Mouse (Mus musculus) myocyte (in vitro differentiated cells): ENCODE results near the gene Lrmda. TPM values are rescaled to one million over a fixed set of nuclear protein-coding genes. Genes with fewer than 3 reads are reported as not detected.

Experiments used
- H3K27me3 ChIP-seq: one replicate; pipeline ENCODE4 v1.6.1; 2011; ENCODE audit not compliant: control insufficient read depth, insufficient read depth, insufficient read length
- H3K36me3 ChIP-seq: one replicate; pipeline ENCODE4 v1.6.1; 2011; ENCODE audit not compliant: control insufficient read depth, insufficient read depth
- H3K4me2 ChIP-seq: one replicate; pipeline ENCODE4 v1.6.1; 2011; ENCODE audit warnings: low read depth, control low read depth
- H3K4me3 ChIP-seq: one replicate; pipeline ENCODE4 v1.5.1; 2011; ENCODE audit warnings: mild to moderate bottlenecking, control low read depth, moderate library complexity
- H3K79me2 ChIP-seq: one replicate; pipeline ENCODE4 v1.6.1; 2011; ENCODE audit not compliant: control insufficient read depth, insufficient read depth
- H3ac ChIP-seq: one replicate; pipeline ENCODE4 v1.6.1; 2011; ENCODE audit not compliant: control insufficient read depth, insufficient read length
- CEBPB ChIP-seq: IDR thresholded peaks from 2 replicates; pipeline ENCODE4 v1.6.1; 2011; ENCODE audit warnings: mild to moderate bottlenecking, moderate library complexity; ENCODE audit not compliant: poor library complexity, insufficient read depth, severe bottlenecking
- E2F4 ChIP-seq: IDR thresholded peaks from one replicate; pipeline ENCODE4 v1.6.1; 2011; ENCODE audit warnings: mild to moderate bottlenecking, control low read depth, moderate library complexity; ENCODE audit not compliant: insufficient read depth
- MAX ChIP-seq: IDR thresholded peaks from one replicate; pipeline ENCODE4 v1.6.1; 2011; ENCODE audit warnings: low read depth, mild to moderate bottlenecking, control low read depth
- MYOD1 ChIP-seq, 3 experiments: IDR thresholded peaks; one replicate each; pipeline ENCODE4 v1.6.1; 2011; ENCODE audit warnings: control low read depth in 2 of 3, low read depth in 2 of 3, mild to moderate bottlenecking in 2 of 3, moderate library complexity in 1 of 3; ENCODE audit not compliant: insufficient read length in 2 of 3, control insufficient read depth in 1 of 3
- MYOG ChIP-seq, 3 experiments: IDR thresholded peaks; one replicate each; pipeline ENCODE4 v1.6.1; 2011; ENCODE audit warnings: control low read depth in 2 of 3, low read depth in 2 of 3, mild to moderate bottlenecking in 2 of 3; ENCODE audit not compliant: insufficient read length in 2 of 3, control insufficient read depth in 1 of 3, insufficient read depth in 1 of 3
- POLR2A ChIP-seq: IDR thresholded peaks from one replicate; pipeline ENCODE4 v1.6.1; 2011; ENCODE audit warnings: low read depth, mild to moderate bottlenecking, control low read depth, moderate library complexity; ENCODE audit not compliant: insufficient read length
- POLR2AphosphoS2 ChIP-seq: IDR thresholded peaks from one replicate; pipeline ENCODE4 v1.6.1; 2011; ENCODE audit warnings: low read depth, control low read depth; ENCODE audit not compliant: insufficient read length
- REST ChIP-seq: IDR thresholded peaks from one replicate; pipeline ENCODE4 v1.6.1; 2011; ENCODE audit warnings: mild to moderate bottlenecking, control low read depth, moderate library complexity; ENCODE audit not compliant: insufficient read depth, insufficient read length
- SRF ChIP-seq: IDR thresholded peaks from one replicate; pipeline ENCODE4 v1.6.1; 2011; ENCODE audit warnings: low read depth; ENCODE audit not compliant: control insufficient read depth, insufficient read length
- TCF12 ChIP-seq: IDR thresholded peaks from one replicate; pipeline ENCODE4 v1.6.1; 2011; ENCODE audit warnings: mild to moderate bottlenecking, control low read depth; ENCODE audit not compliant: poor library complexity, insufficient read depth, severe bottlenecking
- TCF3 ChIP-seq: IDR thresholded peaks from one replicate; pipeline ENCODE4 v1.6.1; 2011; ENCODE audit warnings: low read depth, control low read depth; ENCODE audit not compliant: insufficient read length
- USF1 ChIP-seq: IDR thresholded peaks from one replicate; pipeline ENCODE4 v1.6.1; 2011; ENCODE audit warnings: low read depth, mild to moderate bottlenecking, control low read depth, moderate library complexity
- polyA plus RNA-seq: library from polyadenylated mRNA; unstranded; fragments of >200 nt; fragmentation: generic; extraction: Trizol; gene quantifications from one replicate; pipeline ENCODE4 v1.2.1, GENCODE M21; 2012; ENCODE audit warnings: missing spikeins

The Lrmda gene
- polyA plus RNA-seq, 1 experiment = 1.9 TPM

DNA sequence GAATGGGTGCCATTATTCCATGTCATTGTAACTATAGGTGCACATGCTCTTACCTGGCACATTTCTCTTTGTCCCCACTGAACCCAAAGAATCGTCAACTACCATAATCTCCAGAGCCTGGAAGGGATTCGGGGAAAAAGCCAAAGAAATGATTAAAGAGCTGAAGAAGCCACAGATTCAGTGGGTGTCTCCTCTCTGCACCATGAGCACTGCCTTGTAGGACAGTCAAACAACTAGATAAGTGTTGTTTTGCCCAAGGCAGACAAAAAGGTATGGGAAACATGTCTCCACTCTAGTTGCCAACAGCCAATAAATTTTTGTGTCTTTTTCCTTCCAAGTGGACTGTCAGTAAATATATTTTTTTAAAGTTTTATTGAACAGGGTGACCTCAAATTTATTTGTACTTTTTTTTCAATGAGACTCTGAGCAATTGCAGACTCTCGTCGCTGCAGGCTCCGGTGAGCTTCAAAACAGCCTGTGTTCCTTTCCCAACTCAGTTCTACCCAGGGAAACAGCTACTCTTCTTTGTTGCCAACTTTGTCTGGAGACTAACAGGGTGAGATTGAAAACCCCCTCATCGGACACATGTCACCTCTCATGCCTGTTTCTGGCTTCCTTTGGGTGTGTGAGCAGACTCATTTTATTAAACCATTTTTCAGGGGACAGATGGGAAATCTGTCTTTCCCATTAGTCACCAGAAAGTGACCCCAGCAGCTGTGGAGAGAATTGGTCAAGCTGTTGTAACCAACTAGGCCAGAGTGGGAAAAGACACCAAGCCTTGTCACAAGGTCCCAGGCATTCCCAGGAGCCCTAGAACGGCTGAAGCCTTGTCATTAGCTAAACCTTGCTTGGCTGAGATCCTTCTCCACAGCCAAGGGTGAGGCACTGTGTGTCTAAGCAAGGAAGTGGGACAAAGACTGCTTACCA lies 886.5 kb downstream of the Lrmda start:
- Histone ChIP-seq H3ac (no peak overlapping the region), H3K27me3 (no peaks in the 10 kb centered on the region), H3K79me2 (no peaks in the 10 kb centered on the region), H3K4me2 (peak overlapping the region; percentile 47), H3K4me3 (no peak overlapping the region), H3K36me3 (no peaks in the 10 kb centered on the region)
- TF ChIP-seq SRF = no peak
- peak in 2 of 3 experiments; percentile 17 to 34 for TF ChIP-seq MYOD1 (IDR thresholded peaks at IDR 0.05; ENCODE audit: control insufficient read depth in 1 of 3, insufficient read length in 2 of 3, low read depth in 2 of 3)
- TF ChIP-seq MYOG (IDR thresholded peaks at IDR 0.05; ENCODE audit: control insufficient read depth in 1 of 3, insufficient read depth in 1 of 3, insufficient read length in 2 of 3, low read depth in 2 of 3) = peak in 2 of 3 experiments; percentile 21 to 40
- TF ChIP-seq POLR2A = no peak

DNA sequence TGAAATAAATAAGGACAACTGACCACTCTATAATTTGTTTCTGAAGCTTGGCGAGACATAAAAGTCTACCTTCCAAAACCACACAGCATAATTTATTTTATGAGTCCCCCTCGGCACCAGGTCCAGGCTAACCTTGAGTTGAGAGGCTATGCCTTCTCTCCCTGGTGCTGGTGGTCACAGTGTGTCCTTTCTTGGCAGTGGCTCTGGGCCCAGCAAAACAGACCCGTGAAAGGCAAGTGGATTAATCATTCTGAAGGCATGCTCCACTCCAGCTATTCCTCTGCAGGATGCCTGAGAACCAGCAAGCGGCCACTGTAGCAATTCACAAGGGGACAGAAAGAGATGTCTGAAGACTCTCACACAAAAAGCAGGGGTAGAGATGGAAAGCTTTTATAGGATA lies 887.2 kb downstream of the Lrmda start:
- no peaks in the 10 kb centered on the region for H3K36me3 ChIP-seq

DNA sequence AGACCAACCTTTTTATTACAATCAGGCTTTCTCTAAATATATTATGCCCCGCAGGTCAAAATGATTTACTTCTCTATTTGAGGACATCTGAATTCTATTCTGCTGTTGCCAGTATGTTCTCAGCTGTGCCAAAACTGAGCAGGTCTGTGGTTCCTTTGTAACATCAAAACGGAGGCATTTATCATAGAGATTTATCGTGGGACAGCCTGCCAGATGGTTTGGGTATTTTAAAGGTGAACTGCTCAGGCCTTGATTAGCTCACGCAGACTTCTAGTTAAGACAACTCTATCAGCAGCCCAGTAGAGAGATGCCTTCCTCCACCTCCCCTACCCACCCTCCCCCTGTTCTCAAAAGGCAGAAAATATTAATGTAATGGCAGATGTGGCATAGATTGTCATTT lies 887.7 kb downstream of the Lrmda start:
- no peak overlapping the region for H3K4me3 ChIP-seq
- no peaks in the 10 kb centered on the region for H3K36me3 ChIP-seq
- TF ChIP-seq POLR2A (no peak), TCF3 (no peak), CEBPB (no peak), E2F4 (no peak), USF1 (no peak), REST (no peak), MAX (no peak), POLR2AphosphoS2 (no peak), SRF (no peak), MYOG (IDR thresholded peaks at IDR 0.05; ENCODE audit: control insufficient read depth in 1 of 3, insufficient read depth in 1 of 3, insufficient read length in 2 of 3, low read depth in 2 of 3) (no peak), TCF12 (no peak), MYOD1 (IDR thresholded peaks at IDR 0.05; ENCODE audit: control insufficient read depth in 1 of 3, insufficient read length in 2 of 3, low read depth in 2 of 3) (no peak)
- H3ac ChIP-seq = no peak overlapping the region
- H3K27me3 ChIP-seq = no peaks in the 10 kb centered on the region
- H3K79me2 ChIP-seq = no peaks in the 10 kb centered on the region
- peak overlapping the region; percentile 47 for H3K4me2 ChIP-seq

More for the DNA sequence above, 887.2 kb downstream of the Lrmda start:
- Histone ChIP-seq H3K4me3 (no peak overlapping the region), H3K27me3 (no peaks in the 10 kb centered on the region), H3K79me2 (no peaks in the 10 kb centered on the region), H3K4me2 (peak overlapping the region; percentile 47), H3ac (no peak overlapping the region)
- TF ChIP-seq POLR2A (no peak), USF1 (no peak), SRF (no peak), TCF12 (no peak), E2F4 (no peak), TCF3 (no peak)

DNA sequence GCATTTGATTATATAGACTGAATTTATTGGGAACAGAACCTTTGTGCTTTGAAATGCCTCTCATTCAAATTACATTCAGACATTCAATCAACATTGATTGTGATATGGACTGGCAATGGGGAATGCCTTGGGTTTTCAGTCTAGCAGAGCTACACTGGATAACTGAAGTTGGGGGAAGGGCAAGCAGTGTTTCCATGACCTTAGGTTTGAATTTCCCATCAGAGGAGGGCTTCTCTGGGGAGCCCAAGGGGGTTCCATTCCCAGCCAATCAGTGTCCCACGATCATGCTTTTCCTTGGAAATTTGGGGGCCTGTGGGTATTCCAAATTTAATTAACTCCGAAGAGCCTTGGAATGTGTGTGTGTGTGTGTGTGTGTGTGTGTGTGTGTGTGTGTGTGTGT lies 888.5 kb downstream of the Lrmda start:
- Histone ChIP-seq H3K79me2 (no peaks in the 10 kb centered on the region), H3K4me3 (no peak overlapping the region), H3K4me2 (no peak overlapping the region), H3ac (no peak overlapping the region), H3K27me3 (no peaks in the 10 kb centered on the region), H3K36me3 (no peaks in the 10 kb centered on the region)
- TF ChIP-seq MAX (no peak), E2F4 (no peak), POLR2A (no peak), MYOG (IDR thresholded peaks at IDR 0.05; ENCODE audit: control insufficient read depth in 1 of 3, insufficient read depth in 1 of 3, insufficient read length in 2 of 3, low read depth in 2 of 3) (no peak), TCF12 (no peak), MYOD1 (IDR thresholded peaks at IDR 0.05; ENCODE audit: control insufficient read depth in 1 of 3, insufficient read length in 2 of 3, low read depth in 2 of 3) (no peak), POLR2AphosphoS2 (no peak)

DNA sequence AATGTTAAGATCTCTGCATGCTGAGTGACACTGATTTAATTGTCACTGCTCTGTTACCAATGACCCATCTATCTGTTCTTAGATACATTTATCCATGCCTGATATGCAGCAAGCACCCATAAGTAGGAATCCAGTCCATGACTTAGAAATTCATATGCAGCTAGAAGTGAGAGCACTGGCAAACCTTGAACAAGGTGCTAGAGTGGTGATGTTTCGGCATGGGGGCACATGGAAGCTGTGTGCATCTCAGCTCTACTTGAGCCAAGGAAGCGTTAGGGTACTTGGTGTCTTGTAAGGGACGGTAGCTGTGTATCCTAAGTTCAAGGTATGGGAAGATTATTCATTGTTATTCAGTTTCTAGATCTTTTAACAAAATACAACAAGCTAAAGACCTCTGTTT lies 896.0 kb downstream of the Lrmda start:
- Histone ChIP-seq H3K27me3 (no peaks in the 10 kb centered on the region), H3K36me3 (no peaks in the 10 kb centered on the region), H3ac (no peak overlapping the region), H3K4me2 (no peak overlapping the region), H3K4me3 (no peak overlapping the region), H3K79me2 (no peaks in the 10 kb centered on the region)
- TF ChIP-seq SRF (no peak), REST (no peak), E2F4 (no peak), POLR2AphosphoS2 (no peak), MAX (no peak), MYOG (IDR thresholded peaks at IDR 0.05; ENCODE audit: control insufficient read depth in 1 of 3, insufficient read depth in 1 of 3, insufficient read length in 2 of 3, low read depth in 2 of 3) (no peak), CEBPB (no peak), POLR2A (no peak), USF1 (no peak), TCF12 (no peak), MYOD1 (IDR thresholded peaks at IDR 0.05; ENCODE audit: control insufficient read depth in 1 of 3, insufficient read length in 2 of 3, low read depth in 2 of 3) (no peak), TCF3 (no peak)
